Mouse (Mus musculus) C2C12 (cell line): ENCODE data around the gene Nomo1. TPM values are rescaled to one million over a fixed set of nuclear protein-coding genes. Genes with fewer than 3 reads are reported as not detected.

ENCODE experiments used
- H3K27me3 ChIP-seq: one replicate; pipeline ENCODE4 v1.6.1; 2011; ENCODE audit not compliant: control insufficient read depth, insufficient read depth, insufficient read length
- H3K36me3 ChIP-seq: one replicate; pipeline ENCODE4 v1.6.1; 2011; ENCODE audit not compliant: control insufficient read depth, insufficient read depth
- H3K4me3 ChIP-seq: one replicate; pipeline ENCODE4 v1.5.1; 2011; ENCODE audit warnings: mild to moderate bottlenecking, control low read depth; ENCODE audit not compliant: poor library complexity, insufficient read depth, severe bottlenecking
- H3K79me2 ChIP-seq: one replicate; pipeline ENCODE4 v1.6.1; 2011; ENCODE audit not compliant: control insufficient read depth, insufficient read depth
- H3K79me3 ChIP-seq: one replicate; pipeline ENCODE4 v1.6.1; 2011; ENCODE audit warnings: low read depth, control low read depth
- H3ac ChIP-seq: one replicate; pipeline ENCODE3; 2011; ENCODE audit warnings: low read depth; ENCODE audit not compliant: control insufficient read depth, insufficient read length
- CEBPB ChIP-seq: IDR thresholded peaks from one replicate; pipeline ENCODE4 v1.6.1; 2011; ENCODE audit warnings: low read depth, mild to moderate bottlenecking, control low read depth, moderate library complexity
- CTCF ChIP-seq: IDR thresholded peaks from one replicate; pipeline ENCODE4 v1.5.1; 2011; ENCODE audit not compliant: control insufficient read depth, insufficient read depth, insufficient read length
- FOSL1 ChIP-seq: IDR thresholded peaks from one replicate; pipeline ENCODE4 v1.8.0; 2011; ENCODE audit warnings: mild to moderate bottlenecking, low read length; ENCODE audit not compliant: poor library complexity, insufficient read depth, severe bottlenecking
- MAX ChIP-seq: IDR thresholded peaks from one replicate; pipeline ENCODE4 v1.6.1; 2011; ENCODE audit warnings: mild to moderate bottlenecking, control low read depth
- MYOD1 ChIP-seq: IDR thresholded peaks from one replicate; pipeline ENCODE4 v1.6.1; 2011; ENCODE audit warnings: low read depth; ENCODE audit not compliant: control insufficient read depth, insufficient read length
- MYOG ChIP-seq: IDR thresholded peaks from one replicate; pipeline ENCODE4 v1.6.1; 2011; ENCODE audit not compliant: control insufficient read depth, insufficient read length; ENCODE audit errors: extremely low read depth
- USF1 ChIP-seq: IDR thresholded peaks from one replicate; pipeline ENCODE4 v1.6.1; 2011; ENCODE audit warnings: low read depth, mild to moderate bottlenecking, control low read depth, moderate library complexity
- long read RNA-seq, 2 experiments: library from polyadenylated mRNA; unstranded; transcript quantifications; one replicate each; pipeline ENCODE4 v2.0.0; 2019 to 2020
- polyA plus RNA-seq: library from polyadenylated mRNA; unstranded; fragments of >200 nt; fragmentation: generic; extraction: Trizol; gene quantifications from one replicate; pipeline ENCODE4 v1.2.1, GENCODE M21; 2012; ENCODE audit warnings: missing spikeins

Gene Nomo1
- polyA plus RNA-seq: 67.6 TPM
- long read RNA-seq, experiment 1, full-length matches to known transcripts: 5 of 20 reads
- long read RNA-seq, experiment 1, partial matches to known transcripts: 14 of 20 reads
- long read RNA-seq, experiment 1, other reads (novel, unspliced or antisense): 1 of 20 reads
- long read RNA-seq, experiment 2, full-length matches to known transcripts: 301 of 368 reads
- long read RNA-seq, experiment 2, partial matches to known transcripts: 37 of 368 reads
- long read RNA-seq, experiment 2, other reads (novel, unspliced or antisense): 30 of 368 reads

DNA sequence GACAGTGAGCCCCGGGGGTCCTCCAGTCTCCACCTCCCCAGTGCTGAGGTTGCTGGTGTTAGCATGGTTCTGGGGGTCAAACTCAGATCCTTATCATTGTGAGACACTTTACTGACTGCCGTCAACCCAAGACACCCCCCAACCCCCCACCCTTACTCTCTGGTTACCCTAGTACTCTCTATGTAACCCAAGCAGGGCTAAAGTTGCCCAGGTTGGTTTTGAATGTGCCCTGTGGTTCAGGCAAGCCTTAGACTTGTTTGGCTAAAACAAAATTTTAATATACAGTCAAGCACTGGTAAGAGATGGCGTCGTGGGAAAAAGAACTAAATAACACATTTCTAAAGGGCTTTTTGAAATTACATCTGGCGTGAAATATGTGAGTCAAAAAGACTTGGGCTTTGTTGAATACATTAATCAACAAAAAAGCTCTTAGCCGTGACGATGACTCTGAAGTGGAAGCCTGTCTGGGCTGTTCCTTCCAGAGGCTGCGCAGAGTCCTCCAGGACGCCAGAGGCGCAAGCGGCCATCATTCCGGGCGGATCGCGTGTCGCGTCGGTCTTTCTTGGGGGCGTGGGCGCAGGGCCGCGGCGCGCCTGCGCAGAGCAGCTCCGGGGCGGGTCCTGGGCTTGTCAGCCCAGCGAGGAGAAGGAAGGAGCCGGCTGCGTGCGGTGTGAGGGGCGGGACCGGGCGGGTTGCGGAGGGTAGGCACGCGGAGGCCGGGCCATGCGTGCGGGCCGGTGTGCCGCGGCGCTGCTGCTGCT, at the start of gene Nomo1:
Gene Nomo1, plus strand, starts transcription at position 590 of the 761 bp plus-strand sequence.
- H3K4me3 ChIP-seq: peak within 1 kb of the TSS; percentile 79
- H3K36me3 ChIP-seq: no peaks in the 10 kb centered on the region
- TF ChIP-seq MAX (no peak), CTCF (peak; percentile 93)
- H3K27me3 ChIP-seq: no peaks in the 10 kb centered on the region
- peak within 1 kb of the TSS; percentile 92 for H3ac ChIP-seq
- peaks cover 11% of the 10 kb centered on the region for H3K79me2 ChIP-seq
- H3K79me3 ChIP-seq: peaks cover 8% of the 10 kb centered on the region

DNA sequence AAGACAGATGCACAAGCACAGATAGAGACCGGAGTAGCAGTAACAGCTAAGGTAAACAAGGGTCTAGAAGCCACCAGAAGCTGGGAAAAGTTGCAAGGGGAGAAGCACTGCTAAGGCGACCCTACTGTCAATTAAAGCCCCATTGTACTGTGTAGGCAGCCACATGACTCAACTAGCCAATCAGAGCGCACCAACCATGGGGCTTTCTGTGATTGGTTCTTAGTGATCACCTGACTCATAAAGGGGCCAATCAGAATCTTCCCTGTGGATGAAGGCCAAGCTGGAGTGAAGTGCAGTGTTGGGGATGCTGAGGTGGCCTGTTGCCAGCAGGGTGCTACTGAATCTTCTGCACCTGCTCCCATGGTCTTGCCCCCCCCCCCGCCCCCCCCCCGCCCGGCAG, 46.6 kb upstream of the Nomo1 start:
- no peaks in the 10 kb centered on the region for H3K79me3 ChIP-seq
- no peaks in the 10 kb centered on the region for H3K79me2 ChIP-seq
- TF ChIP-seq MYOD1 (no peak), FOSL1 (no peak), USF1 (peak; percentile 70)
- H3ac ChIP-seq: no peak overlapping the region
- H3K27me3 ChIP-seq: peaks cover 34% of the 10 kb centered on the region
- no peak overlapping the region for H3K4me3 ChIP-seq
- no peaks in the 10 kb centered on the region for H3K36me3 ChIP-seq

DNA sequence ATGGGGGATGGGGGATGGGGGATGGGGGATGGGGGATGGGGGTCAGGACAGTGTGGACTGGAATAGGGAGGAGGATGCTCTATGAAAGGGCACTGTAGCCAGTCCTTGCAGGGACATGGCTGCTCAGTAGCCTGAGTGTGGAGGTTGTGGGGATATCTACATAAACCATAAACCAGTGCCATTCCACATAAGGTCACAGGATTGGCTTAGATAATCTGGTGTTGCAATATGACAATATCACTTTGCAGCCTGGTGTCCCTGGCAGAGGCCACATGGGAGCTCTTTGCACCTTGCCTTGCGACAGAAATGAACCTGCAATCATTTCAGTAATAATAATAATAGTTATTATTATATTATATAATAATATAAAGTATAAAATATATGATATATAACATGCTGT, 45.2 kb upstream of the Nomo1 start:
- no peak overlapping the region for H3K4me3 ChIP-seq
- H3K79me2 ChIP-seq: no peaks in the 10 kb centered on the region
- no peaks in the 10 kb centered on the region for H3K36me3 ChIP-seq
- H3K79me3 ChIP-seq: no peaks in the 10 kb centered on the region
- no peak overlapping the region for H3ac ChIP-seq
- no peak for TF ChIP-seq MYOG
- no peak for TF ChIP-seq CTCF
- TF ChIP-seq MAX: no peak
- TF ChIP-seq FOSL1: no peak
- TF ChIP-seq CEBPB: no peak
- no peak for TF ChIP-seq USF1
- no peak for TF ChIP-seq MYOD1
- H3K27me3 ChIP-seq: peaks cover 38% of the 10 kb centered on the region

GRCm38 (mm10) chr7:45992470-45992869, 41.0 kb upstream of the Nomo1 start:
- Histone ChIP-seq H3K4me3 (no peak overlapping the region), H3K79me2 (no peaks in the 10 kb centered on the region), H3K79me3 (no peaks in the 10 kb centered on the region), H3K36me3 (no peaks in the 10 kb centered on the region), H3ac (no peak overlapping the region), H3K27me3 (peaks cover 31% of the 10 kb centered on the region)
- TF ChIP-seq CEBPB (no peak), MYOD1 (no peak), MYOG (no peak), CTCF (no peak), MAX (no peak), FOSL1 (no peak), USF1 (no peak)

GRCm38 (mm10) chr7:46000577-46000976, 32.9 kb upstream of the Nomo1 start:
- Histone ChIP-seq H3K27me3 (peaks cover 9% of the 10 kb centered on the region), H3K79me2 (no peaks in the 10 kb centered on the region), H3K79me3 (no peaks in the 10 kb centered on the region), H3K36me3 (no peaks in the 10 kb centered on the region), H3K4me3 (no peak overlapping the region), H3ac (no peak overlapping the region)
- no peak for TF ChIP-seq MYOD1
- no peak for TF ChIP-seq CTCF
- no peak for TF ChIP-seq CEBPB
- TF ChIP-seq FOSL1: no peak
- TF ChIP-seq MAX: no peak
- no peak for TF ChIP-seq MYOG
- TF ChIP-seq USF1: no peak
